Mouse (Mus musculus) CD8-positive naive resting alpha-beta T cell, adult 2 months (primary cell): ENCODE data around the gene Ldlrad2.

Experiments
- DNase-seq, 2 experiments: peaks; one replicate each; pipeline ENCODE4 v3.0.0; 2022; ENCODE audit warnings: low read depth in 2 of 2, low spot score in 2 of 2

Ldlrad2 gene

GRCm38 (mm10) chr4:137553466-137553865 lies 20.9 kb downstream of the Ldlrad2 start:
- DNase-seq: no peak

GRCm38 (mm10) chr4:137546003-137546525 lies 28.3 kb downstream of the Ldlrad2 start:
- DNase-seq: no peak

GRCm38 (mm10) chr4:137545568-137545967 lies 28.8 kb downstream of the Ldlrad2 start:
- DNase-seq: no peak

GRCm38 (mm10) chr4:137542968-137543367 lies 31.4 kb downstream of the Ldlrad2 start:
- no peak for DNase-seq

- no peak for DNase-seq
Observed at GRCm38 (mm10) chr4:137540356-137540755, 34.0 kb downstream of the Ldlrad2 start.

GRCm38 (mm10) chr4:137527872-137528271 lies 46.5 kb downstream of the Ldlrad2 start:
- DNase-seq: no peak

- DNase-seq: no peak
Observed at GRCm38 (mm10) chr4:137527368-137527767, 47.0 kb downstream of the Ldlrad2 start.

- no peak for DNase-seq
Observed at GRCm38 (mm10) chr4:137525426-137525825, 48.9 kb downstream of the Ldlrad2 start.
